Mouse (Mus musculus) cortical plate, adult 2 months (tissue): ENCODE results near the gene Ccdc30. TPM values are rescaled to one million over a fixed set of nuclear protein-coding genes. Genes with fewer than 3 reads are reported as not detected.

ENCODE experiments used
- H3K27ac ChIP-seq: fragments of 200-500 bp; 2 replicates; pipeline ENCODE4 v1.5.1; 2012; ENCODE audit warnings: low read length, control low read depth, inconsistent platforms; ENCODE audit not compliant: insufficient read depth
- H3K4me1 ChIP-seq: fragments of 200-500 bp; 2 replicates; pipeline ENCODE4 v1.6.1; 2011; ENCODE audit warnings: low read length; ENCODE audit not compliant: control insufficient read depth, insufficient read depth
- H3K4me3 ChIP-seq: fragments of 200-500 bp; 2 replicates; pipeline ENCODE4 v1.5.1; 2011; ENCODE audit warnings: mild to moderate bottlenecking, low read length, control low read depth; ENCODE audit not compliant: insufficient read depth
- CTCF ChIP-seq: fragments of 200-500 bp; IDR thresholded peaks from 2 replicates; pipeline ENCODE4 v1.5.1; 2011; ENCODE audit warnings: mild to moderate bottlenecking, control low read depth, low read length; ENCODE audit not compliant: insufficient read depth; ENCODE audit errors: extremely low read depth
- POLR2A ChIP-seq: fragments of 200-500 bp; IDR thresholded peaks from 2 replicates; pipeline ENCODE4 v1.6.1; 2011; ENCODE audit warnings: mild to moderate bottlenecking, low read length, control low read depth; ENCODE audit not compliant: insufficient read depth; ENCODE audit errors: extremely low read depth
- polyA plus RNA-seq: library from polyadenylated mRNA; depleted of rRNA; stranded (reverse); fragments of >200 nt; gene quantifications from 2 replicates; pipeline ENCODE4 v1.2.3, GENCODE M21; 2012

The Ccdc30 gene
- polyA plus RNA-seq, 1 experiment = 15.3 TPM

DNA sequence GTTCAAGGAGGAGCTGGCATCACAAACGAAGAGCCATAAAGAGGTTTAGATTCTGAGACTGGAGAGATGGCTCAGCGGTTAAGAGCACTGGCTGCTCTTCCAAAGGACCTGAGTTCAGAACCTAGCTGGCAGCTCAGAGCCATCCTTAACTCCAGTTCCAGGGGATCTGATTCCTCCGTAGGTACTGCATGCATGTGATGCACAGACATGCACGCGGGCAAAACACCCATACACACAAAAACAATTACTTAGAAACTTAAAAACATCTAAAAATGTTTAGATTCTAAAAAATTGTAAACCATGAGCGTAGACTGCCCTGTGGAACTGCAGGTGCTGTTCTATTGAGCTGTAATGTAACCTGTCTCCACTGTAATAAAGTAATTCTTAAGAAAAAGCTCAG, 45.9 kb downstream of the Ccdc30 start:
- no peaks in the 10 kb centered on the region for H3K4me1 ChIP-seq
- H3K27ac ChIP-seq = no peak overlapping the region
- TF ChIP-seq POLR2A = no peak
- no peak for TF ChIP-seq CTCF
- no peak overlapping the region for H3K4me3 ChIP-seq

DNA sequence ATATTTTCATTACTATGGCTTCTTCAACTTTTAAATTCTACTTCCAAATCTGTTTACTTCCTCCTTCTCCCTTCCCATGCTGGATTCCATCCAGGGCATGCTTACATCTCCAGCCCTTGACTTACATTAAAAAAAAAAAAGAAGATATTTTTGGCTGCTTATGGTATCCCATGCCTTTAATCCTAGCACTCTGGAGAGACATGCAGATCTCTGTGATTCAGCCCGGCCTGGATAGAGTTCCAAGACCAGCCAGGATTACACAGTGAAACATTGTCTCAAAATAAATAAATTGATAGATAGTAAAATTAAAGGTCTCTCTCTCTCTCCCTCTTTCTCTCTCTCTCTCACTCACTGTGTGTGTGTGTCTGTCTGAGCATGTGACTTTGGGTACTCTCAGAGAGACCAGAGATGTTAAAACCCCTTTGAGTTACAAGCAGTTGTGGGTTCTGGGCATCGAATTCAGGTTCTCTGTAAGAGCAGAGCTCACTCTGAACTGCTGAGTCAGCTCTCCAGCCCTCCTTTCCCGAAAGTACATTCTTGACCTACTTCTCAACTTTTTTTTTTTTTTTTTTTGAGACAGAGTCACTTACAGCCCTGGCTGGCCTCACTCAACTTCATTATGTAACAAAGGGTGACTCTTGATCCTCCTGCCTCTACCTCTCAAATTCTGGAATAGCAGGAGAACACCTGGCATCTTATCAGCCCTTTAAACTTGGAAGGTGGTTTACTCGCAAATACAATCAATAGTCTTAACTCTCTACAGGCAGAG, 48.4 kb downstream of the Ccdc30 start:
- no peak overlapping the region for H3K4me3 ChIP-seq
- TF ChIP-seq CTCF (no peak), POLR2A (no peak)

GRCm38 (mm10) chr4:119362231-119362630, 53.1 kb downstream of the Ccdc30 start:
- H3K4me3 ChIP-seq = no peak overlapping the region
- no peak overlapping the region for H3K27ac ChIP-seq
- TF ChIP-seq CTCF (no peak), POLR2A (no peak)
- no peaks in the 10 kb centered on the region for H3K4me1 ChIP-seq

More for the DNA sequence above, 48.4 kb downstream of the Ccdc30 start:
- Histone ChIP-seq H3K27ac (no peak overlapping the region), H3K4me1 (no peaks in the 10 kb centered on the region)

DNA sequence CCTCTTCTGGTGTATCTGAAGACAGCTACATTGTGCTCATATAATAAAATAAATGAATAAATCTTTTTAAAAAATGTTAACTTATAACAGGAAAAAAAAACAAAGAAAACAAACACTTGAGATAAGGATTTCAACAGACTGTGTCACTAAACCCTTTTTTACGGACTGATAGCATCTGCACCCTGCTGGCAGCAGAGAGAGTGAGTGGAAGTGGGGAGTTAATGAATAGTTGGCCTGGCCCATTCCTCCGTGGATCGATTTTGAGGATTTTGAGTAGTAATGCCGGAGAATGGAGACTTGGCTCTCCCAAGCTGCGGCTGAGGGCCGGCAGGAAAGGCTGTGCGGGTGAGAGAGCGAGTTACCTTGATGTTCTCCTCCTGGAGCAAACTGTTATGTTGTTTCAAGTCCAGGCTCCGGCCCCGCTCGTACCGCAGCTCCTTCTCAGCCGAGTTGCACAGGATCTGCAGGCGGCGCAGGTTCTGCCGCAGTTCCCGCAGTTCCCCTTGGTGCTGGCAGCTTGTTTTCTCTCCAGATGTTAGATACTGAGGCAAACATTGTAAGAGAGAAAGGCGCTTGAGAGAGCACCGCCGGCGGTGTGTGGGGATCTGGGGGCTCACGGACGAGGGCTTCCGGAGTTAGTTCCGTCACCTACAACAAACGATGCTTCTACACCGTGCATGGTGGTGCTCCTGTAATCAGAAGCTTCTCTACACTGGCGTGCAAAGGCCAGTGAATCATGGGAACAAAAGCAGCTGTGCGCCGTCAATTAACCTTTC, 55.9 kb downstream of the Ccdc30 start:
- no peak overlapping the region for H3K27ac ChIP-seq
- H3K4me3 ChIP-seq = peak overlapping the region; percentile 7; the same call in 1 of the 2 replicates

GRCm38 (mm10) chr4:119345508-119345907, 69.8 kb downstream of the Ccdc30 start:
- Histone ChIP-seq H3K4me1 (no peaks in the 10 kb centered on the region; the same call in 1 of the 2 replicates), H3K27ac (no peak overlapping the region), H3K4me3 (no peak overlapping the region)
- no peak for TF ChIP-seq POLR2A
- TF ChIP-seq CTCF = no peak

More for the DNA sequence above, 55.9 kb downstream of the Ccdc30 start:
- H3K4me1 ChIP-seq = no peaks in the 10 kb centered on the region
- TF ChIP-seq POLR2A (no peak), CTCF (no peak)

GRCm38 (mm10) chr4:119338861-119339361, 76.4 kb downstream of the Ccdc30 start:
- H3K4me1 ChIP-seq = no peaks in the 10 kb centered on the region
- TF ChIP-seq CTCF = peak; percentile 59
- no peak for TF ChIP-seq POLR2A
- no peak overlapping the region for H3K27ac ChIP-seq
- no peak overlapping the region for H3K4me3 ChIP-seq

- no peak overlapping the region for H3K4me3 ChIP-seq
- TF ChIP-seq CTCF (no peak), POLR2A (no peak)
- H3K4me1 ChIP-seq = no peaks in the 10 kb centered on the region
- H3K27ac ChIP-seq = no peak overlapping the region
Observed at GRCm38 (mm10) chr4:119338422-119338821, 76.9 kb downstream of the Ccdc30 start.

DNA sequence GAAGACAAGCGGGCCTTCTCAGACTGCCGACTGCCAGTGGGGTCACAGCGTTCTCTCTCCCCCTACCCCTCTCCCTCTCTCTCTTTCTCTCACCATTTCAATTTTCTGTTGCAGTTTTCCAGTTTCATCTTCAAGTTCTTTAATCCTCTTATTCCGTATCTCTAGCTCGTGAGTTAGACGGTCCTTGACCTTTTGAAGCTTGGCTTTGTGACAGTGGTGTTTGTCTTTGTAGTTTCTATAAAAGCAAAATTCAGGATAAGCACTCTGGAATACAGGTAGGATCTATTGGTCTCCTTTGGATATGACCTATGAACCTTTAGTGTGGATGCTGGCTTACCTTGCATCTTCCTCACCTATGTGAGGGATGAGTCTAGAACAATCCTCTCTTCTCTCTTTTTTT, 81.8 kb downstream of the Ccdc30 start:
- no peak for TF ChIP-seq CTCF
- no peak for TF ChIP-seq POLR2A
- Histone ChIP-seq H3K4me3 (no peak overlapping the region), H3K27ac (no peak overlapping the region), H3K4me1 (no peaks in the 10 kb centered on the region)

DNA sequence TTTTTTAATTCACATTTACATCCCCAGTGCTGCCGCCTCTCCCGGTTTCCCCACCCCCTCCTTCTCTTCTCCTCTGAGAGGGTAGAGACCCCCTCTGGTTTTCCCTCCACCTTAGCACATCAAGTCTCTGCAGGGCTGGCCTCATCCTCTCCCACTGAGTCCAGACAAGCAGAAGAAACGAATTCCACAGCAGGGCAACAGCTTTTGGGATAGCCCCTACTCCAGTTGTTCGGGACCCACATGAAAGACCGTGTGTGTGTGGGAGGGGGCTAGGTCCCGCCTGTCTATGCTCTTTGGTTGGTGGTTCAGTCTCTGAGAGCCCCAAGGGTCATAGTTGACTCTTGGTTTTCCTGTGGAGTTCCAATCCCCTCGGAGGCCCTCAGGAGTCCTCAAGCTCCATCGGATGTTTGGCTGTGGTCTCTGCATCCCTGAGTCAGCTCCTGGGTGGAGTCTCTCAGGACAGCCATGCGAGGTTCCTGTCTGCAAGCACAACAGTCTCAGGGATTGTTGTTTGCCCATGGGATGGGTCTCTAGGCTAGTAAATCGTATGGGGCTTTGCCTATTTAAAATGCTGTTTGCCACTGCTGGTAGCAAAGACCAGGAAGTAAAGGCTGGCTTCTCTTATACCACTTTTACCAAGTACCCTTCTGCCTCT, 94.3 kb downstream of the Ccdc30 start:
- peaks cover 3% of the 10 kb centered on the region; the same call in 1 of the 2 replicates for H3K4me1 ChIP-seq
- TF ChIP-seq CTCF (no peak), POLR2A (no peak)
- 0 out of 2 replicates have a peak overlapping the region, but pooled peaks have one; percentile 1 for H3K27ac ChIP-seq
- H3K4me3 ChIP-seq = peak overlapping the region; percentile 45
